Mouse (Mus musculus): ENCODE results near the gene Dip2b. TPM values are rescaled to one million over a fixed set of nuclear protein-coding genes. Genes with fewer than 3 reads are reported as not detected.

Gene Dip2b
- polyA plus RNA-seq, 1 experiment, result 20.3 TPM

- Histone ChIP-seq H3K36me3 (ENCODE audit: control insufficient read depth, insufficient read depth, low read length) (no peaks in the 10 kb centered on the region; the same call in 1 of the 2 replicates), H3K4me1 (ENCODE audit: control insufficient read depth, insufficient read depth, low read length) (peaks cover 10% of the 10 kb centered on the region; the same call in 1 of the 2 replicates), H3K4me3 (ENCODE audit: control insufficient read depth, low read depth, low read length) (no peak overlapping the region), H3K27ac (ENCODE audit: control insufficient read depth, insufficient read depth, low read depth, low read length) (no peak overlapping the region), H3K27me3 (ENCODE audit: control insufficient read depth, insufficient read depth, low read length) (no peaks in the 10 kb centered on the region)
- no peak for TF ChIP-seq POLR2A (IDR thresholded peaks at IDR 0.05; ENCODE audit: control insufficient read depth, low read depth, low read length)
- TF ChIP-seq CTCF (IDR thresholded peaks at IDR 0.05; ENCODE audit: control insufficient read depth, insufficient read depth, insufficient replicate concordance, low read depth, low read length), result no peak
Measured at GRCm38 (mm10) chr15:100115416-100115815, 77.0 kb downstream of the Dip2b start.

- no peaks in the 10 kb centered on the region for H3K27me3 ChIP-seq (ENCODE audit: control insufficient read depth, insufficient read depth, low read length)
- no peak for TF ChIP-seq CTCF (IDR thresholded peaks at IDR 0.05; ENCODE audit: control insufficient read depth, insufficient read depth, insufficient replicate concordance, low read depth, low read length)
- no peak for TF ChIP-seq POLR2A (IDR thresholded peaks at IDR 0.05; ENCODE audit: control insufficient read depth, low read depth, low read length)
Measured at GRCm38 (mm10) chr15:100116325-100116724, 77.9 kb downstream of the Dip2b start.

GRCm38 (mm10) chr15:100119225-100119788 lies 80.8 kb downstream of the Dip2b start:
- TF ChIP-seq CTCF (IDR thresholded peaks at IDR 0.05; ENCODE audit: control insufficient read depth, insufficient read depth, insufficient replicate concordance, low read depth, low read length) (no peak), POLR2A (IDR thresholded peaks at IDR 0.05; ENCODE audit: control insufficient read depth, low read depth, low read length) (no peak)
- Histone ChIP-seq H3K27me3 (ENCODE audit: control insufficient read depth, insufficient read depth, low read length) (no peaks in the 10 kb centered on the region), H3K4me3 (ENCODE audit: control insufficient read depth, low read depth, low read length) (no peak overlapping the region)

More at GRCm38 (mm10) chr15:100116325-100116724, 77.9 kb downstream of the Dip2b start:
- H3K27ac ChIP-seq (ENCODE audit: control insufficient read depth, insufficient read depth, low read depth, low read length), result no peak overlapping the region
- no peak overlapping the region for H3K4me3 ChIP-seq (ENCODE audit: control insufficient read depth, low read depth, low read length)
- H3K4me1 ChIP-seq (ENCODE audit: control insufficient read depth, insufficient read depth, low read length), result peaks cover 10% of the 10 kb centered on the region; the same call in 1 of the 2 replicates
- H3K36me3 ChIP-seq (ENCODE audit: control insufficient read depth, insufficient read depth, low read length), result no peaks in the 10 kb centered on the region; the same call in 1 of the 2 replicates

GRCm38 (mm10) chr15:100121437-100121836 lies 83.0 kb downstream of the Dip2b start:
- TF ChIP-seq CTCF (IDR thresholded peaks at IDR 0.05; ENCODE audit: control insufficient read depth, insufficient read depth, insufficient replicate concordance, low read depth, low read length), result no peak
- TF ChIP-seq POLR2A (IDR thresholded peaks at IDR 0.05; ENCODE audit: control insufficient read depth, low read depth, low read length), result no peak
- Histone ChIP-seq H3K4me3 (ENCODE audit: control insufficient read depth, low read depth, low read length) (no peak overlapping the region), H3K27ac (ENCODE audit: control insufficient read depth, insufficient read depth, low read depth, low read length) (no peak overlapping the region), H3K27me3 (ENCODE audit: control insufficient read depth, insufficient read depth, low read length) (no peaks in the 10 kb centered on the region), H3K4me1 (ENCODE audit: control insufficient read depth, insufficient read depth, low read length) (no peaks in the 10 kb centered on the region; the same call in 1 of the 2 replicates), H3K36me3 (ENCODE audit: control insufficient read depth, insufficient read depth, low read length) (no peaks in the 10 kb centered on the region; the same call in 1 of the 2 replicates)

More at GRCm38 (mm10) chr15:100119225-100119788, 80.8 kb downstream of the Dip2b start:
- Histone ChIP-seq H3K4me1 (ENCODE audit: control insufficient read depth, insufficient read depth, low read length) (no peaks in the 10 kb centered on the region), H3K27ac (ENCODE audit: control insufficient read depth, insufficient read depth, low read depth, low read length) (no peak overlapping the region), H3K36me3 (ENCODE audit: control insufficient read depth, insufficient read depth, low read length) (no peaks in the 10 kb centered on the region; the same call in 1 of the 2 replicates)

- Histone ChIP-seq H3K27me3 (ENCODE audit: control insufficient read depth, insufficient read depth, low read length) (no peaks in the 10 kb centered on the region), H3K27ac (ENCODE audit: control insufficient read depth, insufficient read depth, low read depth, low read length) (no peak overlapping the region), H3K36me3 (ENCODE audit: control insufficient read depth, insufficient read depth, low read length) (no peaks in the 10 kb centered on the region), H3K4me3 (ENCODE audit: control insufficient read depth, low read depth, low read length) (no peak overlapping the region), H3K4me1 (ENCODE audit: control insufficient read depth, insufficient read depth, low read length) (no peaks in the 10 kb centered on the region; the same call in 1 of the 2 replicates)
- TF ChIP-seq POLR2A (IDR thresholded peaks at IDR 0.05; ENCODE audit: control insufficient read depth, low read depth, low read length) (no peak), CTCF (IDR thresholded peaks at IDR 0.05; ENCODE audit: control insufficient read depth, insufficient read depth, insufficient replicate concordance, low read depth, low read length) (no peak)
Measured at GRCm38 (mm10) chr15:100123867-100124266, 85.4 kb downstream of the Dip2b start.

- Histone ChIP-seq H3K27me3 (ENCODE audit: control insufficient read depth, insufficient read depth, low read length) (no peaks in the 10 kb centered on the region), H3K36me3 (ENCODE audit: control insufficient read depth, insufficient read depth, low read length) (no peaks in the 10 kb centered on the region), H3K4me3 (ENCODE audit: control insufficient read depth, low read depth, low read length) (no peak overlapping the region), H3K27ac (ENCODE audit: control insufficient read depth, insufficient read depth, low read depth, low read length) (no peak overlapping the region), H3K4me1 (ENCODE audit: control insufficient read depth, insufficient read depth, low read length) (no peaks in the 10 kb centered on the region; the same call in 1 of the 2 replicates)
- no peak for TF ChIP-seq CTCF (IDR thresholded peaks at IDR 0.05; ENCODE audit: control insufficient read depth, insufficient read depth, insufficient replicate concordance, low read depth, low read length)
- TF ChIP-seq POLR2A (IDR thresholded peaks at IDR 0.05; ENCODE audit: control insufficient read depth, low read depth, low read length), result no peak
Measured at GRCm38 (mm10) chr15:100125245-100125644, 86.8 kb downstream of the Dip2b start.

GRCm38 (mm10) chr15:100126456-100127107 lies 88.1 kb downstream of the Dip2b start:
- Histone ChIP-seq H3K27me3 (ENCODE audit: control insufficient read depth, insufficient read depth, low read length) (no peaks in the 10 kb centered on the region), H3K4me1 (ENCODE audit: control insufficient read depth, insufficient read depth, low read length) (no peaks in the 10 kb centered on the region; the same call in 1 of the 2 replicates), H3K4me3 (ENCODE audit: control insufficient read depth, low read depth, low read length) (no peak overlapping the region), H3K27ac (ENCODE audit: control insufficient read depth, insufficient read depth, low read depth, low read length) (no peak overlapping the region), H3K36me3 (ENCODE audit: control insufficient read depth, insufficient read depth, low read length) (no peaks in the 10 kb centered on the region)
- TF ChIP-seq POLR2A (IDR thresholded peaks at IDR 0.05; ENCODE audit: control insufficient read depth, low read depth, low read length), result no peak
- peak; percentile 69; the same call in 1 of the 2 replicates for TF ChIP-seq CTCF (IDR thresholded peaks at IDR 0.05; ENCODE audit: control insufficient read depth, insufficient read depth, insufficient replicate concordance, low read depth, low read length)
